Mouse (Mus musculus) lung, postnatal 0 days (tissue): ENCODE data around the gene Zcchc4. TPM values are rescaled to one million over a fixed set of nuclear protein-coding genes. Genes with fewer than 3 reads are reported as not detected.

ENCODE experiments used
- ATAC-seq: fragments of 200-750 bp; cut with Nextera tagmentation; 2 replicates; pipeline ENCODE4 v1.8.0; 2017; ENCODE audit warnings: moderate library complexity
- DNase-seq: peaks from one replicate; pipeline ENCODE4 v3.0.0-alpha.2; 2016; ENCODE audit warnings: low spot score
- H3K27ac ChIP-seq: fragments of 300-500 bp; sonication (generic); 2 replicates; pipeline ENCODE4 v1.5.1; 2014; ENCODE audit warnings: antibody characterized with exemption, mild to moderate bottlenecking, low read length, mixed read lengths
- H3K27me3 ChIP-seq: fragments of 300-500 bp; sonication (generic); replicated peaks from 2 replicates; pipeline ENCODE4 v1.6.1; 2014; ENCODE audit warnings: low read length, mixed read lengths; ENCODE audit not compliant: insufficient read depth
- H3K36me3 ChIP-seq: fragments of 300-500 bp; sonication (generic); 2 replicates; pipeline ENCODE4 v1.6.1; 2014; ENCODE audit warnings: low read length, mixed read lengths; ENCODE audit not compliant: insufficient read depth
- H3K4me1 ChIP-seq: fragments of 300-500 bp; sonication (generic); 2 replicates; pipeline ENCODE4 v1.6.1; 2014; ENCODE audit warnings: antibody characterized with exemption, low read depth, low read length, mixed read lengths; ENCODE audit not compliant: insufficient read depth
- H3K4me2 ChIP-seq: fragments of 300-500 bp; sonication (generic); replicated peaks from 2 replicates; pipeline ENCODE4 v1.6.1; 2014; ENCODE audit warnings: low read depth, mild to moderate bottlenecking, low read length, moderate library complexity, mixed read lengths
- H3K4me3 ChIP-seq: fragments of 300-500 bp; sonication (generic); 2 replicates; pipeline ENCODE4 v1.5.1; 2014; ENCODE audit warnings: low read depth, low read length
- H3K9ac ChIP-seq: fragments of 300-500 bp; sonication (generic); replicated peaks from 2 replicates; pipeline ENCODE4 v1.6.1; 2014; ENCODE audit warnings: low read depth, mild to moderate bottlenecking
- H3K9me3 ChIP-seq: fragments of 300-500 bp; sonication (generic); 2 replicates; pipeline ENCODE4 v1.6.1; 2016; ENCODE audit warnings: low read length, mixed read lengths
- CTCF ChIP-seq: IDR thresholded peaks from 2 replicates; pipeline ENCODE4 v1.5.1; 2016; ENCODE audit warnings: antibody characterized with exemption, mild to moderate bottlenecking
- EP300 ChIP-seq: IDR thresholded peaks from 2 replicates; pipeline ENCODE4 v1.6.1; 2016; ENCODE audit warnings: antibody characterized with exemption, mild to moderate bottlenecking, control low read depth
- WGBS: fragments of 180-500 bp; shearing (Covaris S2); extraction: QIAGEN DNeasy Blood & Tissue Kit; methylation state at CpG from one replicate; pipeline ENCODE4 v1.1.7; 2014; 5-methylcytosine and 5-hydroxymethylcytosine counted together
- polyA plus RNA-seq: library from polyadenylated mRNA; unstranded; fragments of >200 nt; fragmentation: Nextera tagmentation; extraction: Ambion mirVana; gene quantifications from 2 replicates; pipeline ENCODE4 v1.2.1, GENCODE M21; 2015

Zcchc4 gene
- polyA plus RNA-seq, 1 experiment from 2014 or later = 5.2 TPM

- ATAC-seq (no peak), DNase-seq (no peak)
- Histone ChIP-seq H3K4me3 (no peak overlapping the region), H3K9ac (no peak overlapping the region), H3K27ac (no peak overlapping the region), H3K36me3 (no peaks in the 10 kb centered on the region), H3K9me3 (no peaks in the 10 kb centered on the region), H3K27me3 (no peaks in the 10 kb centered on the region), H3K4me1 (no peaks in the 10 kb centered on the region; the same call in 1 of the 2 replicates), H3K4me2 (no peak overlapping the region)
- TF ChIP-seq EP300 (no peak), CTCF (no peak)
- WGBS = 71% methylated on average over 7 of the region's 7 CpGs
These were observed 11.5 kb downstream of the Zcchc4 start for GRCm38 (mm10) chr5:52786556-52787322.

DNA sequence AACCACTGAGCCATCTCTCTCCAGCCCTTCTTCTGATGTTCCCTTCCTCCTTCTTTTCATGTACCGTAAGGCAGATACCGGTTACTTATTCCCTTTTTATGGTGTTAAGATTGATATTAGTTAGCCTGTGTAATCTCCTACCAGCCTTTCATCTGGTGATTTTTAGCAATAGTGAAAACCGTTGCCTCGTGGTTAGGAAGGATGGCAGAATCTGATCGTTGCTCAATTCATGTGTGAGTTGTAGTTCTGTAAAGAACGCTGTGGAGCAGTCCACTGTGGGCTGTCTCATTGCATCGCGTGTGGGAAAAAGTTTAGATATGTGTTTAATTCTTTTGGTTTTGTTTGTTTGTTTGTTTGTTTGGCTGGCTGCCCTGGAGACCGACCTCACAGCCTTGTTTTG is 18.0 kb downstream of the Zcchc4 start:
- H3K4me1 ChIP-seq = no peaks in the 10 kb centered on the region
- peaks cover 14% of the 10 kb centered on the region for H3K36me3 ChIP-seq
- 86% methylated on average over 9 of the region's 9 CpGs for WGBS
- no peak overlapping the region for H3K27ac ChIP-seq
- ATAC-seq (no peak), DNase-seq (no peak)
- H3K4me3 ChIP-seq = no peak overlapping the region
- H3K27me3 ChIP-seq = no peaks in the 10 kb centered on the region
- H3K9me3 ChIP-seq = no peaks in the 10 kb centered on the region
- TF ChIP-seq CTCF (no peak), EP300 (no peak)
- H3K4me2 ChIP-seq = no peak overlapping the region
- no peak overlapping the region for H3K9ac ChIP-seq

GRCm38 (mm10) chr5:52794109-52794508 is 18.9 kb downstream of the Zcchc4 start:
- Histone ChIP-seq H3K36me3 (peaks cover 14% of the 10 kb centered on the region), H3K4me3 (no peak overlapping the region), H3K9ac (no peak overlapping the region), H3K4me2 (no peak overlapping the region), H3K4me1 (no peaks in the 10 kb centered on the region), H3K27me3 (no peaks in the 10 kb centered on the region), H3K27ac (no peak overlapping the region), H3K9me3 (no peaks in the 10 kb centered on the region)
- no peak for TF ChIP-seq EP300
- no peak for TF ChIP-seq CTCF
- no peak for DNase-seq
- WGBS = 89% methylated on average over 9 of the region's 9 CpGs
- no peak for ATAC-seq

GRCm38 (mm10) chr5:52799274-52799985 is 24.2 kb downstream of the Zcchc4 start:
- no peak overlapping the region for H3K4me2 ChIP-seq
- no peaks in the 10 kb centered on the region for H3K27me3 ChIP-seq
- no peak for DNase-seq
- no peak for ATAC-seq
- no peak overlapping the region for H3K27ac ChIP-seq
- TF ChIP-seq CTCF (no peak), EP300 (no peak)
- no peaks in the 10 kb centered on the region for H3K9me3 ChIP-seq
- 90% methylated on average over 12 of the region's 12 CpGs for WGBS
- no peak overlapping the region for H3K4me3 ChIP-seq
- no peaks in the 10 kb centered on the region for H3K4me1 ChIP-seq
- H3K9ac ChIP-seq = no peak overlapping the region
- peaks cover 14% of the 10 kb centered on the region for H3K36me3 ChIP-seq

DNA sequence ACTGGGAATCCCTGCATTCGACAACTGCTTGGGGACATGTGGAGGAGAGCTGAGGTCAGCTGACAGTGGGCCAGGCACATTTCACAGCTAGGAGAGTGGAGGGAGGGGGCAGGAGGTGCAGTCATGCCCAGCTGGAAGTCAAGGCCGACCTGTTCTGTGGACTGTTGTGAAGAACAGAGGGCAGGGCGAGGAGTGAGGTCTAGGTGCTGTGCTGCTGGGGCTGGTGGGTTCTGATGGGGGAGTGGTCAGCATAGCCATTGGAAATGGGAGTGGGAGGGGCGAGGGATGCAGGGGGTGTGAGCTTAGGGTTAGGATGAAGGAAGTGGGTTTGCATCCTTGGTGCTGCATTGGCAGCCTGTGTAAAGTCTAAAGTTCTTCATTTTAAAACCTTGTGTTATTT is 30.6 kb downstream of the Zcchc4 start:
- H3K9ac ChIP-seq = no peak overlapping the region
- no peak for ATAC-seq
- TF ChIP-seq CTCF = no peak
- no peak for TF ChIP-seq EP300
- H3K9me3 ChIP-seq = no peaks in the 10 kb centered on the region
- H3K27ac ChIP-seq = no peak overlapping the region
- no peaks in the 10 kb centered on the region for H3K27me3 ChIP-seq
- no peak overlapping the region for H3K4me3 ChIP-seq
- H3K4me2 ChIP-seq = no peak overlapping the region
- H3K4me1 ChIP-seq = no peaks in the 10 kb centered on the region
- no peak for DNase-seq
- H3K36me3 ChIP-seq = peaks cover 9% of the 10 kb centered on the region; the same call in 1 of the 2 replicates
- 68% methylated on average over 4 of the region's 4 CpGs for WGBS

- H3K4me3 ChIP-seq = no peak overlapping the region
- ATAC-seq (no peak), DNase-seq (no peak)
- no peak overlapping the region for H3K9ac ChIP-seq
- H3K27ac ChIP-seq = no peak overlapping the region
- no peaks in the 10 kb centered on the region for H3K27me3 ChIP-seq
- no peaks in the 10 kb centered on the region for H3K9me3 ChIP-seq
- H3K36me3 ChIP-seq = peaks cover 9% of the 10 kb centered on the region; the same call in 1 of the 2 replicates
- WGBS = 78% methylated on average over 8 of the region's 8 CpGs
- H3K4me1 ChIP-seq = no peaks in the 10 kb centered on the region
- no peak overlapping the region for H3K4me2 ChIP-seq
- TF ChIP-seq EP300 = no peak
These were observed 31.1 kb downstream of the Zcchc4 start for GRCm38 (mm10) chr5:52806349-52806748.
